Mouse (Mus musculus) R1 (cell line): ENCODE data around the gene Tpk1.

Experiments used
- DNase-seq: peaks from one replicate; pipeline ENCODE4 v3.0.0-alpha.2; 2018; ENCODE audit warnings: low read depth, low spot score

Gene Tpk1

GRCm38 (mm10) chr6:43360214-43360613 is 305.9 kb downstream of the Tpk1 start:
- no peak for DNase-seq

- no peak for DNase-seq
These were observed 311.4 kb downstream of the Tpk1 start for GRCm38 (mm10) chr6:43354562-43355241.

DNA sequence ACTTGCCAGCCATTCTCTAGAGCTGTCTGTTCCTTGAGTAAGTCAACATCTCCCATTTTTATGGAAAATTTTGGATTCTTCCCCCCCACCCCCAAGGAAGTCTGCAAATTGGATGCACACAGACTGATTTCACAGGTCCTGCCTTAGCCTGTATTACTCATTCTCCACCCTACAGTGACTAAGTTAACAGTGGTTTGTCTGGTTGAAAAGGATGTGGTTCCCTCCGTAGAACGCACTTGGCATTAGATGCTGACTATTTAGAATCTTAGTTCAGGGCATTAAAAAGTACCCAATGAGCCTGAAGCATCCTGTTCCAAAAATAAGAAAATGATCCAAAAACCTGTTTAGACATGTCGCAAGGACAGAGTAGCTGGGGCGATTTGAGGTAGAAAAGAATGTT is 312.6 kb downstream of the Tpk1 start:
- no peak for DNase-seq

- DNase-seq = no peak
These were observed 317.0 kb downstream of the Tpk1 start for GRCm38 (mm10) chr6:43349083-43349482.

- no peak for DNase-seq
These were observed 318.4 kb downstream of the Tpk1 start for GRCm38 (mm10) chr6:43347637-43348036.

GRCm38 (mm10) chr6:43343006-43343405 is 323.1 kb downstream of the Tpk1 start:
- DNase-seq = no peak

DNA sequence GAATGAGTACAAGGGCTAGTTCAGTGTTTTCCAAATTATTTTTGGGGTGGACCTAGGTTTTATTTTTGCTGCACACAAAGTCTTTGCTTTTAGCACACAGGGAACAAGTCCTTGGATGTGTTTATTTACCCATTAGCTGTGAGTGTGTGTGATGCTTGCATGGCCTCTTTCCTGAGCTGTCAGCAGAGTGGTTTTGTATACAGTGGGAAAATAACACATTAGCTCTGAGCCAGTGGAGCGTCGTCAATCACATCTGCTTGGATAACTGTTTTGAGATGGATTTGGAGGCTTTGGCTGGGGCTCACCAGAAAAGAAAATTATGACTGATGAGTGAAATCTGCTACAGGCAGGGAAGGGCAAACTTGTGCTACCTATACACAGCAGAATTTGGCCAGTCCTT is 323.7 kb downstream of the Tpk1 start:
- DNase-seq = no peak

- DNase-seq = no peak
These were observed 327.3 kb downstream of the Tpk1 start for GRCm38 (mm10) chr6:43338804-43339203.

DNA sequence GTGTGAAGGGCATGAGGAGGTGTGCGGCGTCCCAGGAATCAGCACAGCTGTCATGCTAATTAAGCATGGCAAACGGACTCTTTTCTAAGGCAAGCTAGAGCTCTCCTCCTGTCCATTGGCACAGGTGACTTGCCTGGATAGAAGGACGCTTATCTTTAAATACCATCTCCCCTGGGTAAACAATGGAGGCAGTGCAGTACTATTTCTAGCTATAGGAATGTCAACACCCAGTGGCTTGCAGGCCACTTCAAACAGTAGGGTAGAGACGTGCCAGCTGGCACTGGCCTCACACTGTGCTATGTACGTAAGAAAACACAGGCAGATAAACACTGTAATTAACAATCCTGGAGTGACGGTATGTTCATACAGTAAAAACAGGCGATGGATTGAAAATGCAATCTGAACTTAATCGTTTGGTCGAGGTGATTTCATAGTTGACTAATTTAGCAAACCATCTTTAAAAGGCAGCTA is 328.6 kb downstream of the Tpk1 start:
- no peak for DNase-seq

- DNase-seq = no peak
These were observed 330.4 kb downstream of the Tpk1 start for GRCm38 (mm10) chr6:43335619-43336234.

DNA sequence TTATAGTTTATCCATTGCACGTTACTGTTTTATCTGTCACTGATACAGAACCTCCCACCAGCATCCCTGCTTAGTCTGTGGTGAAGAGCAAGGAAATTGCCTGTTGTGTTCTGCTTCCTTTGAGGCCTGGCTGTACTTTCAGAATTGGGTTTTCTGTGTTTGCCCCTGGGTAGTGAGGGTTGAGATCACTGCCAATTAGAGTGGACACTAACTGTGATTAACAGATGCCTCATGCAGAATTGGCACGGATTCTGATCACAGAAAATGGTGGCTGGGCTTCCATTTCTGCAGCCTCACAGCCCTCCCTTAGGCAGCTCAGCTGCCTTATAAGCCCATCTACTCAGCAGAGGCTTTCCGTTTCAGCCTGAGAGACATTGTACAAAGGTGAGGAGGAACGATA is 332.6 kb downstream of the Tpk1 start:
- no peak for DNase-seq

DNA sequence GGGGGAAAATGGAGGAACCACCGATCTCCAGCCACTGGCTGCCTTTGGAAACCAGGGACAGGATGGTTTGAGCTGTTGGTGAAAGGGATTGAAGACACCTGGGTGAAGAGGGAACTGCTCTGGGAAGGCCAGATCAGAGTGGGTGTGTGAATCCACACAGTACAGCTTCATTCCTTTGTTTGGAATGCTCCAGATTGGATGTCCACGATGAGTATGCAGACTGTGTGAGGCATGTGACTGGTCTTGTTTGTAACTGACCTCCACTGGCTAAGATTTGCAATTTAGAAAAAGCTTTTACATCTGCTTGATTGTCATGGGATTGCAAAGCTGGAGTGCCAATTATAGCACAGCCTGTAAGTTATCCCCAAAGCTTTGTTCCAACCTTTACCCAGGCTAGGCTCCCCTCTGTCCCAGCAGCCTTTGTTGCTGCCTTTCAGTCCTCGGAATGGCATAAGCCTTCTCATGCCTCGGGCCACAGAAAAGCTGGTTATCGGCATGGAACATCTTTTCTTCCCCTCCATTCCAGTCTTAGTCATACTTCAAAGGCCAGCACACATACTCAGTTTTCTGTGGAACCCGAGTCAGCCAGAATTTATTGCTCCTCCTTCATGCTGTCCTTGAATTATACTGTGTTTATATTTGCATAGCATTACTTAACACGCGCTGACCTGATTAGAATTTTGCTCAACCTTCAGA is 353.0 kb downstream of the Tpk1 start:
- no peak for DNase-seq

- no peak for DNase-seq
These were observed 353.5 kb downstream of the Tpk1 start for GRCm38 (mm10) chr6:43312546-43312945.

GRCm38 (mm10) chr6:43310071-43310470 is 356.0 kb downstream of the Tpk1 start:
- no peak for DNase-seq

DNA sequence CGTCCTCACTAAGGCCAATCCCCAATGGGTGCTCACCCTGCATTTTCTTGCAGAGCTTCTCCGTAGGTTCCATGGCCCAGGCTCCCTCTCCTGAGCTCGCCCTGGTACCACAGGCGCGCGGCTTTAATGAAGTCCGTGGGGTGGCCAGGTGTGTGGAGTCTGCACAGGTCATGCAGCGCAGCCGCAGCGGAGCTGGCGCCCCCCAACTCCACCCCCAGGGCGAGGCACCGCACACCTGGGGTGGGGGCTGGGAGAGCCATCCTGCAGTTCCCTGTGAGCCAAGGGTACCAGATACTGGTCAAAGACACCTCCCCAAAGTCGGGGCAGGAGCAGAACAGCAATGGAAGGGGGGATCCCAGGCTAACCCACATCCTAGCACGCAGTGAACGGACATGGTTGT is 356.6 kb downstream of the Tpk1 start, which contains the start of gene Nobox:
Nobox (minus strand) TSS at position 101 of the 400 bp plus-strand sequence.
- no peak for DNase-seq

DNA sequence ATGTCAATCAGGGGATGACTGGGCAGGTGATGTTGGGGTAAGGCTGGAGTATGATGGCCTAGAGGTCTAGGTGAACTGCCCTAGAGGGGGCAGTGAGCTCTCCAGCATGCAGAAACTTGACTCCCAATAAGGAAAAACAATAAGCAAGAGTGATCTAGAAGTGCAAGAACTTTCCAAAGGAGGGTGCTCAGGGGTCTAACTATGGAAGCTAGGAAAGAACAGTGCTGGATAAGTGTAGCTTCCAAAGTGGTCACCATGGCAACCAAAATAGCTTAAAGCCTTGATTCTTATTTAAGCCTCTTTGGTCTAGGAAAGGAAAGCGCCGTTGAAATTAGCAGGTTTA is 368.6 kb downstream of the Tpk1 start:
- peak; percentile 23 for DNase-seq

- DNase-seq = peak; percentile 34
These were observed 369.1 kb downstream of the Tpk1 start for GRCm38 (mm10) chr6:43296798-43297507.

DNA sequence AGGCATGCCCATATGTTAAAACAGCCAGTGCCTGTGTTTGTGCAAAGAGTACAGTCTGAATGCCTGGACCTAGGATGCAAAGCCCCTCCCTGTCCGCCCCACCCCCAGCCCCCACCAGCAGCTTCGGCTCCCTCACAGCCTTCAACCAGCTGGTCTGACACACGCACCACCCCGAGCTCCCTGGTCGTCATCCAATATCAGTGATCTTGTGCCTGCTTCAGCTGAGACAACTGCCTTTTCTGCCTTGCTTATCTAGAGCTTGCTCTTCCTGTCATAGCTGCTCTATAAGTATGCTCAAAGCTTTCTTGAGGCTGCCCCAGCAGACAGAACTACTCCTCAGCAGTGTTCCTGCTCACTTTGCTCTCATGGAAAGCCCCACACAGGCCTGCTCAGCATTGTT is 370.2 kb downstream of the Tpk1 start:
- DNase-seq = no peak
